Mouse (Mus musculus): ENCODE data around the gene Ccl2. TPM values are rescaled to one million over a fixed set of nuclear protein-coding genes. Genes with fewer than 3 reads are reported as not detected.
A peak's percentile ranks its signal among the peaks of the same experiment; 100 is the strongest.

The Ccl2 gene
- polyA plus RNA-seq (2016; fragmentation: Nextera tagmentation; extraction: Ambion mirVana) = 0.36 TPM in 1 of 2 replicates, not detected in the other

- no peak for DNase-seq (ENCODE audit: extremely low spot score, low spot score)
- H3K36me3 ChIP-seq (replicated peaks) = no peaks in the 10 kb centered on the region
- peaks cover 9% of the 10 kb centered on the region; the same call in 1 of the 2 replicates for H3K4me1 ChIP-seq
- H3K9me3 ChIP-seq = no peaks in the 10 kb centered on the region
- H3K27ac ChIP-seq = no peak within 1 kb of the TSS
- H3K4me3 ChIP-seq = no peak within 1 kb of the TSS
- H3K27me3 ChIP-seq (ENCODE audit: poor library complexity, severe bottlenecking) = no peaks in the 10 kb centered on the region
- WGBS = 58% methylated on average over 5 of the region's 5 CpGs
These were observed at the start of gene Ccl2 for GRCm38 (mm10) chr11:82035356-82035755. TSS of gene Ccl2 (plus strand) at chr11:82035571.

- DNase-seq (ENCODE audit: extremely low spot score, low spot score) = peak; percentile 75
- Histone ChIP-seq H3K4me1 (no peaks in the 10 kb centered on the region), H3K27me3 (ENCODE audit: poor library complexity, severe bottlenecking) (no peaks in the 10 kb centered on the region), H3K9me3 (no peaks in the 10 kb centered on the region), H3K4me3 (no peak overlapping the region), H3K27ac (no peak overlapping the region), H3K36me3 (replicated peaks) (no peaks in the 10 kb centered on the region)
- 71% methylated on average over 10 of the region's 10 CpGs for WGBS
These were observed 39.1 kb upstream of the Ccl2 start for GRCm38 (mm10) chr11:81996172-81996841.

- H3K36me3 ChIP-seq (replicated peaks) = no peaks in the 10 kb centered on the region
- H3K27ac ChIP-seq = no peak overlapping the region
- no peak for DNase-seq (ENCODE audit: extremely low spot score, low spot score)
- no peaks in the 10 kb centered on the region for H3K9me3 ChIP-seq
- no peak overlapping the region for H3K4me3 ChIP-seq
- H3K27me3 ChIP-seq (ENCODE audit: poor library complexity, severe bottlenecking) = no peaks in the 10 kb centered on the region
- H3K4me1 ChIP-seq = no peaks in the 10 kb centered on the region
- WGBS = 88% methylated on average over 5 of the region's 5 CpGs
These were observed 38.3 kb upstream of the Ccl2 start for GRCm38 (mm10) chr11:81997085-81997484.

GRCm38 (mm10) chr11:81998646-81999045 is 36.7 kb upstream of the Ccl2 start:
- no peaks in the 10 kb centered on the region for H3K4me1 ChIP-seq
- no peak for DNase-seq (ENCODE audit: extremely low spot score, low spot score)
- H3K27me3 ChIP-seq (ENCODE audit: poor library complexity, severe bottlenecking) = no peaks in the 10 kb centered on the region
- no peak overlapping the region for H3K27ac ChIP-seq
- no peaks in the 10 kb centered on the region for H3K36me3 ChIP-seq (replicated peaks)
- H3K4me3 ChIP-seq = no peak overlapping the region
- no peaks in the 10 kb centered on the region for H3K9me3 ChIP-seq
- 89% methylated on average over 3 of the region's 3 CpGs for WGBS

GRCm38 (mm10) chr11:81999469-81999868 is 35.9 kb upstream of the Ccl2 start:
- Histone ChIP-seq H3K4me3 (no peak overlapping the region), H3K27me3 (ENCODE audit: poor library complexity, severe bottlenecking) (no peaks in the 10 kb centered on the region), H3K36me3 (replicated peaks) (no peaks in the 10 kb centered on the region), H3K9me3 (no peaks in the 10 kb centered on the region), H3K4me1 (no peaks in the 10 kb centered on the region), H3K27ac (no peak overlapping the region)
- no peak for DNase-seq (ENCODE audit: extremely low spot score, low spot score)
- WGBS = 89% methylated on average over 4 of the region's 4 CpGs

- no peak for DNase-seq (ENCODE audit: extremely low spot score, low spot score)
- Histone ChIP-seq H3K4me1 (no peaks in the 10 kb centered on the region), H3K27me3 (ENCODE audit: poor library complexity, severe bottlenecking) (no peaks in the 10 kb centered on the region), H3K27ac (no peak overlapping the region), H3K9me3 (no peaks in the 10 kb centered on the region), H3K36me3 (replicated peaks) (no peaks in the 10 kb centered on the region), H3K4me3 (no peak overlapping the region)
- WGBS = 64% methylated on average over 5 of the region's 5 CpGs
These were observed 34.8 kb upstream of the Ccl2 start for GRCm38 (mm10) chr11:82000581-82000980.

GRCm38 (mm10) chr11:82004810-82005209 is 30.6 kb upstream of the Ccl2 start:
- H3K27me3 ChIP-seq (ENCODE audit: poor library complexity, severe bottlenecking) = no peaks in the 10 kb centered on the region
- peaks cover 10% of the 10 kb centered on the region for H3K4me1 ChIP-seq
- DNase-seq (ENCODE audit: extremely low spot score, low spot score) = no peak
- no peaks in the 10 kb centered on the region for H3K9me3 ChIP-seq
- H3K4me3 ChIP-seq = no peak overlapping the region
- no peaks in the 10 kb centered on the region for H3K36me3 ChIP-seq (replicated peaks)
- 75% methylated on average over 2 of the region's 2 CpGs for WGBS
- H3K27ac ChIP-seq = no peak overlapping the region

- Histone ChIP-seq H3K4me3 (no peak overlapping the region), H3K27ac (no peak overlapping the region), H3K9me3 (no peaks in the 10 kb centered on the region), H3K27me3 (ENCODE audit: poor library complexity, severe bottlenecking) (no peaks in the 10 kb centered on the region), H3K4me1 (peaks cover 12% of the 10 kb centered on the region), H3K36me3 (replicated peaks) (no peaks in the 10 kb centered on the region)
- 66% methylated on average over 12 of the region's 12 CpGs for WGBS
- no peak for DNase-seq (ENCODE audit: extremely low spot score, low spot score)
These were observed 28.5 kb upstream of the Ccl2 start for GRCm38 (mm10) chr11:82006796-82007423.

- Histone ChIP-seq H3K27me3 (ENCODE audit: poor library complexity, severe bottlenecking) (no peaks in the 10 kb centered on the region), H3K4me3 (no peak overlapping the region), H3K27ac (no peak overlapping the region), H3K36me3 (replicated peaks) (no peaks in the 10 kb centered on the region), H3K4me1 (peaks cover 12% of the 10 kb centered on the region), H3K9me3 (no peaks in the 10 kb centered on the region)
- DNase-seq (ENCODE audit: extremely low spot score, low spot score) = no peak
- WGBS = 93% methylated on average over 3 of the region's 3 CpGs
These were observed 25.3 kb upstream of the Ccl2 start for GRCm38 (mm10) chr11:82010115-82010514.

GRCm38 (mm10) chr11:82011411-82012193 is 23.8 kb upstream of the Ccl2 start:
- Histone ChIP-seq H3K27me3 (ENCODE audit: poor library complexity, severe bottlenecking) (no peaks in the 10 kb centered on the region), H3K36me3 (replicated peaks) (no peaks in the 10 kb centered on the region), H3K4me3 (no peak overlapping the region), H3K9me3 (no peaks in the 10 kb centered on the region), H3K27ac (no peak overlapping the region), H3K4me1 (peaks cover 12% of the 10 kb centered on the region)
- 81% methylated on average over 8 of the region's 8 CpGs for WGBS
- DNase-seq (ENCODE audit: extremely low spot score, low spot score) = no peak

GRCm38 (mm10) chr11:82013756-82014155 is 21.6 kb upstream of the Ccl2 start:
- Histone ChIP-seq H3K4me3 (no peak overlapping the region), H3K4me1 (0 out of 2 replicates have a peak, but pooled peaks cover 2% of the 10 kb centered on the region), H3K9me3 (no peaks in the 10 kb centered on the region), H3K36me3 (replicated peaks) (no peaks in the 10 kb centered on the region), H3K27ac (no peak overlapping the region), H3K27me3 (ENCODE audit: poor library complexity, severe bottlenecking) (no peaks in the 10 kb centered on the region)
- WGBS = 82% methylated on average over 1 of the region's 1 CpGs
- no peak for DNase-seq (ENCODE audit: extremely low spot score, low spot score)

GRCm38 (mm10) chr11:82015066-82015465 is 20.3 kb upstream of the Ccl2 start:
- Histone ChIP-seq H3K27me3 (ENCODE audit: poor library complexity, severe bottlenecking) (no peaks in the 10 kb centered on the region), H3K4me3 (no peak overlapping the region), H3K27ac (no peak overlapping the region), H3K36me3 (replicated peaks) (no peaks in the 10 kb centered on the region), H3K4me1 (0 out of 2 replicates have a peak, but pooled peaks cover 2% of the 10 kb centered on the region), H3K9me3 (no peaks in the 10 kb centered on the region)
- DNase-seq (ENCODE audit: extremely low spot score, low spot score) = no peak
- 74% methylated on average over 2 of the region's 2 CpGs for whole genome bisulfite sequencing
